Mouse (Mus musculus): ENCODE measurements around the gene Irx2. TPM values are rescaled to one million over a fixed set of nuclear protein-coding genes. Genes with fewer than 3 reads are reported as not detected.

Irx2 gene
- polyA plus RNA-seq, 1 experiment: 1.7 TPM

DNA sequence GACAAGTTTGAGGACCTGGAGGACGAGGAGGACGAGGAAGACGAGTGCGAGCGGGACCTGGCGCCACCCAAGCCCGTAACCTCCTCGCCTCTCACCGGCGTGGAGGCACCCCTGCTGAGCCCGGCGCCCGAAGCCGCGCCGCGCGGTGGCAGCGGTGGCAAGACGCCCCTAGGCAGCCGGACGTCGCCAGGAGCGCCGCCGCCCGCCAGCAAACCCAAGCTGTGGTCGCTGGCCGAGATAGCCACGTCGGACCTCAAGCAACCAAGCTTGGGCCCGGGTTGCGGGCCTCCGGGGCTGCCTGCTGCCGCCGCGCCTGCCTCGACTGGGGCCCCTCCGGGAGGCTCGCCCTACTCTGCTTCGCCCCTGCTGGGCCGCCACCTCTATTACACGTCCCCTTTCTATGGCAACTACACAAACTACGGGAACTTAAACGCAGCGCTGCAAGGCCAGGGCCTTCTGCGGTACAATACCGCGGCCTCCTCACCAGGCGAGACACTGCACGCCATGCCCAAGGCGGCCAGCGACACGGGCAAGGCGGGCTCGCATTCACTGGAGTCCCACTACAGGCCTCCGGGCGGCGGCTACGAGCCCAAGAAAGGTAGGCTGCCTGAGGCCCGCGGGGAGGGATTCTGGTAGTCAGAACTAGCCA is 2.9 kb downstream of the Irx2 start:
- H3K4me3 ChIP-seq (replicated peaks; ENCODE audit: control insufficient read depth, low read depth, low read length): no peak overlapping the region
- WGBS: 5% methylated on average over 62 of the region's 62 CpGs
- TF ChIP-seq CTCF (IDR thresholded peaks at IDR 0.05; ENCODE audit: control insufficient read depth, insufficient read depth, low read length): no peak
- no peak for TF ChIP-seq POLR2A (IDR thresholded peaks at IDR 0.05; ENCODE audit: borderline replicate concordance, control insufficient read depth, low read depth, low read length)

GRCm38 (mm10) chr13:72632361-72632760 is 3.7 kb downstream of the Irx2 start:
- TF ChIP-seq POLR2A (IDR thresholded peaks at IDR 0.05; ENCODE audit: borderline replicate concordance, control insufficient read depth, low read depth, low read length) (no peak), CTCF (IDR thresholded peaks at IDR 0.05; ENCODE audit: control insufficient read depth, insufficient read depth, low read length) (no peak)
- WGBS: 13% methylated on average over 6 of the region's 6 CpGs
- H3K4me3 ChIP-seq (replicated peaks; ENCODE audit: control insufficient read depth, low read depth, low read length): no peak overlapping the region
- no peak overlapping the region for H3K27ac ChIP-seq (ENCODE audit: control insufficient read depth, insufficient read depth, low read depth, low read length, poor library complexity)
- H3K4me1 ChIP-seq (ENCODE audit: control insufficient read depth, insufficient read depth, low read length): no peaks in the 10 kb centered on the region

More for the DNA sequence above, 2.9 kb downstream of the Irx2 start:
- Histone ChIP-seq H3K27ac (ENCODE audit: control insufficient read depth, insufficient read depth, low read depth, low read length, poor library complexity) (no peak overlapping the region; the same call in 1 of the 2 replicates), H3K4me1 (ENCODE audit: control insufficient read depth, insufficient read depth, low read length) (no peaks in the 10 kb centered on the region)

- no peak overlapping the region for H3K4me3 ChIP-seq (replicated peaks; ENCODE audit: control insufficient read depth, low read depth, low read length)
- WGBS: 27% methylated on average over 2 of the region's 2 CpGs
- TF ChIP-seq CTCF (IDR thresholded peaks at IDR 0.05; ENCODE audit: control insufficient read depth, insufficient read depth, low read length): no peak
- TF ChIP-seq POLR2A (IDR thresholded peaks at IDR 0.05; ENCODE audit: borderline replicate concordance, control insufficient read depth, low read depth, low read length): no peak
- no peaks in the 10 kb centered on the region for H3K4me1 ChIP-seq (ENCODE audit: control insufficient read depth, insufficient read depth, low read length)
- no peak overlapping the region for H3K27ac ChIP-seq (ENCODE audit: control insufficient read depth, insufficient read depth, low read depth, low read length, poor library complexity)
These were observed 4.5 kb downstream of the Irx2 start for GRCm38 (mm10) chr13:72633097-72633496.

DNA sequence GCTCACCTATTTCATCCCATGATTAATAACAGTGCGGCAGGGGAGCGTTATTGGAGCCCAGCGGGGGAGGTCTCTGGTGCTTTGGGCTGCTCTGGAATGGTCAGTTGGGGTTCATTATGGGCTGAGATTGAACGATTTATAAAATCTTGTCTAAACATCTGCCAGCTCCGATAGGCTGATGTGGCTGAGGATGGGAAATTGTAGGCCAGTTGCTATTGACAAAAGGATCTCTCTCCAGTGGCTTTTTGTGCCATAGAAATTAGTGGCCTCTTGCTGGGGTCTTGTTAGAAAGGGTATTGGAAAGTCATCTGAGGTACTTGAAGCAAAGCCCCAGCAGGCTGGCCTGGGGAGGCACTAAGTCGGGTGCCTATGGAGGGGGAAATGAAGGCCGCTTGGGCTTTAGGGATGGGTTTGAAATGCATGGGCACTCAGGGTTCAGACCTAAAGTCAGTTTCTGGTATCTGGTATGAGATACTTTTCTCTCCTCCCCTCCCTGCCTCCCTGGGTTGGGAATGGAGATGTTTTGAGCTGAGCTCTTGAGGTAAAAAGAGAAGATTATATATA is 6.2 kb downstream of the Irx2 start:
- TF ChIP-seq POLR2A (IDR thresholded peaks at IDR 0.05; ENCODE audit: borderline replicate concordance, control insufficient read depth, low read depth, low read length): no peak
- TF ChIP-seq CTCF (IDR thresholded peaks at IDR 0.05; ENCODE audit: control insufficient read depth, insufficient read depth, low read length): no peak
- Histone ChIP-seq H3K27ac (ENCODE audit: control insufficient read depth, insufficient read depth, low read depth, low read length, poor library complexity) (no peak overlapping the region), H3K4me1 (ENCODE audit: control insufficient read depth, insufficient read depth, low read length) (no peaks in the 10 kb centered on the region), H3K4me3 (replicated peaks; ENCODE audit: control insufficient read depth, low read depth, low read length) (no peak overlapping the region)
- 18% methylated on average over 7 of the region's 7 CpGs for WGBS

DNA sequence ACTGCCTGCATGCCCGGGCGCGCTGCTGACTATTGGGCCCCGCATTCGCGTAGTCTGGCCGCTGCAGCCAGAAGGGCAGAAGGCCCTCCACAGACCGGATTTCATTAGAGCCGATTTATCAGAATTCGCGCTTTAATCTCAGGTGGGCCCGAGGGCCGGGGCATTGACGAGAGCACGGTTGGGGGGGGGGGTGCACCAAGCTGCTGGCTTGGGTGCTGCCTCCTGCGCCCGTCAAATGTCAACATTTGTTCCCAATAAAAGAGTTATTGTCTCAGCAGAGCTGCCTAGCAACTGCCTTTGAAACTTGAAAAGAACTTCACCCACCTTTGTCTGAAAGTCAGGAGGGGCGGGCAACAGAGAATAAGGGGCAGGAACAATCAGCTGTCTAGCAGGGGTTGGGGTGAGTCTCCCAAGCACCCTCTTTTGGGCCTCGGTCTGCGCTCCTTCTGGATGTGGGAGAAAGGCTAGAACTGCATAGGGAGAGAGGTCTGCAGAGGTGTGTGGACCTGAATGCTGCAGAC is 7.8 kb downstream of the Irx2 start:
- TF ChIP-seq POLR2A (IDR thresholded peaks at IDR 0.05; ENCODE audit: borderline replicate concordance, control insufficient read depth, low read depth, low read length) (no peak), CTCF (IDR thresholded peaks at IDR 0.05; ENCODE audit: control insufficient read depth, insufficient read depth, low read length) (no peak)
- no peak overlapping the region for H3K27ac ChIP-seq (ENCODE audit: control insufficient read depth, insufficient read depth, low read depth, low read length, poor library complexity)
- WGBS: 8% methylated on average over 20 of the region's 20 CpGs
- no peak overlapping the region for H3K4me3 ChIP-seq (replicated peaks; ENCODE audit: control insufficient read depth, low read depth, low read length)
- H3K4me1 ChIP-seq (ENCODE audit: control insufficient read depth, insufficient read depth, low read length): no peaks in the 10 kb centered on the region

- no peaks in the 10 kb centered on the region for H3K4me1 ChIP-seq (ENCODE audit: control insufficient read depth, insufficient read depth, low read length)
- no peak overlapping the region for H3K27ac ChIP-seq (ENCODE audit: control insufficient read depth, insufficient read depth, low read depth, low read length, poor library complexity)
- 14% methylated on average over 3 of the region's 3 CpGs for WGBS
- no peak overlapping the region for H3K4me3 ChIP-seq (replicated peaks; ENCODE audit: control insufficient read depth, low read depth, low read length)
- TF ChIP-seq CTCF (IDR thresholded peaks at IDR 0.05; ENCODE audit: control insufficient read depth, insufficient read depth, low read length) (no peak), POLR2A (IDR thresholded peaks at IDR 0.05; ENCODE audit: borderline replicate concordance, control insufficient read depth, low read depth, low read length) (no peak)
These were observed 8.9 kb downstream of the Irx2 start for GRCm38 (mm10) chr13:72637536-72637935.

- H3K27ac ChIP-seq (ENCODE audit: control insufficient read depth, insufficient read depth, low read depth, low read length, poor library complexity): no peak overlapping the region
- no peaks in the 10 kb centered on the region for H3K4me1 ChIP-seq (ENCODE audit: control insufficient read depth, insufficient read depth, low read length)
- TF ChIP-seq CTCF (IDR thresholded peaks at IDR 0.05; ENCODE audit: control insufficient read depth, insufficient read depth, low read length) (no peak), POLR2A (IDR thresholded peaks at IDR 0.05; ENCODE audit: borderline replicate concordance, control insufficient read depth, low read depth, low read length) (no peak)
- H3K4me3 ChIP-seq (replicated peaks; ENCODE audit: control insufficient read depth, low read depth, low read length): no peak overlapping the region
- 6% methylated on average over 26 of the region's 26 CpGs for WGBS
These were observed 9.9 kb downstream of the Irx2 start for GRCm38 (mm10) chr13:72638401-72639130.

GRCm38 (mm10) chr13:72639441-72640130 is 11.0 kb downstream of the Irx2 start:
- TF ChIP-seq POLR2A (IDR thresholded peaks at IDR 0.05; ENCODE audit: borderline replicate concordance, control insufficient read depth, low read depth, low read length): no peak
- no peak for TF ChIP-seq CTCF (IDR thresholded peaks at IDR 0.05; ENCODE audit: control insufficient read depth, insufficient read depth, low read length)
- Histone ChIP-seq H3K4me3 (replicated peaks; ENCODE audit: control insufficient read depth, low read depth, low read length) (peak overlapping the region; percentile 6), H3K27ac (ENCODE audit: control insufficient read depth, insufficient read depth, low read depth, low read length, poor library complexity) (no peak overlapping the region), H3K4me1 (ENCODE audit: control insufficient read depth, insufficient read depth, low read length) (no peaks in the 10 kb centered on the region)
- 2% methylated on average over 32 of the region's 32 CpGs for WGBS

Measured in bone marrow, adult 2 months (tissue).